Mouse (Mus musculus) limb, embryonic 11.5 days (tissue): ENCODE data around the gene Fbxw21. TPM values are rescaled to one million over a fixed set of nuclear protein-coding genes. Genes with fewer than 3 reads are reported as not detected.
A peak's percentile ranks its signal among the peaks of the same experiment; 100 is the strongest.

ENCODE experiments used
- ATAC-seq: fragments of 200-750 bp; cut with Nextera tagmentation; 2 replicates; pipeline ENCODE4 v1.8.0; 2017; ENCODE audit warnings: low read depth; ENCODE audit not compliant: insufficient number of reproducible peaks, low FRiP score, low TSS enrichment
- DNase-seq: peaks from one replicate; pipeline ENCODE4 v3.0.0-alpha.2; 2015; ENCODE audit warnings: low spot score
- H3K27ac ChIP-seq: fragments of 300-500 bp; sonication (generic); replicated peaks from 2 replicates; pipeline ENCODE4 v1.5.1; 2014; ENCODE audit warnings: low read depth, mild to moderate bottlenecking, low read length
- H3K27me3 ChIP-seq: fragments of 300-500 bp; sonication (generic); 2 replicates; pipeline ENCODE4 v1.6.1; 2014; ENCODE audit warnings: mild to moderate bottlenecking, low read length, mixed read lengths; ENCODE audit not compliant: control insufficient read depth, insufficient read depth
- H3K36me3 ChIP-seq: fragments of 300-500 bp; sonication (generic); 2 replicates; pipeline ENCODE4 v1.6.1; 2014; ENCODE audit warnings: mild to moderate bottlenecking, low read length, moderate library complexity, mixed read lengths; ENCODE audit not compliant: control insufficient read depth, insufficient read depth
- H3K4me1 ChIP-seq: fragments of 300-500 bp; sonication (generic); 2 replicates; pipeline ENCODE4 v1.6.1; 2014; ENCODE audit warnings: low read length, mixed read lengths; ENCODE audit not compliant: control insufficient read depth, insufficient read depth
- H3K4me2 ChIP-seq: fragments of 300-500 bp; sonication (generic); 2 replicates; pipeline ENCODE4 v1.6.1; 2014; ENCODE audit warnings: low read depth, mild to moderate bottlenecking, moderate library complexity; ENCODE audit not compliant: severe bottlenecking
- H3K4me3 ChIP-seq: fragments of 300-500 bp; sonication (generic); 2 replicates; pipeline ENCODE4 v1.5.1; 2014; ENCODE audit warnings: low read depth, low read length
- H3K9ac ChIP-seq: fragments of 300-500 bp; sonication (generic); 2 replicates; pipeline ENCODE4 v1.6.1; 2014; ENCODE audit warnings: mild to moderate bottlenecking, low read length
- H3K9me3 ChIP-seq: fragments of 300-500 bp; sonication (generic); 2 replicates; pipeline ENCODE4 v1.6.1; 2016; ENCODE audit warnings: low read length; ENCODE audit not compliant: control insufficient read depth
- WGBS: fragments of 180-500 bp; shearing (Covaris S2); extraction: QIAGEN DNeasy Blood & Tissue Kit; methylation state at CpG from one replicate; pipeline ENCODE4 v1.1.7; 2014; 5-methylcytosine and 5-hydroxymethylcytosine counted together
- polyA plus RNA-seq: library from polyadenylated mRNA; unstranded; fragments of >200 nt; fragmentation: Nextera tagmentation; extraction: Ambion mirVana; gene quantifications from 2 replicates; pipeline ENCODE4 v1.2.1, GENCODE M21; 2014

Gene Fbxw21
- polyA plus RNA-seq, 1 experiment from 2014 or later: not detected

DNA sequence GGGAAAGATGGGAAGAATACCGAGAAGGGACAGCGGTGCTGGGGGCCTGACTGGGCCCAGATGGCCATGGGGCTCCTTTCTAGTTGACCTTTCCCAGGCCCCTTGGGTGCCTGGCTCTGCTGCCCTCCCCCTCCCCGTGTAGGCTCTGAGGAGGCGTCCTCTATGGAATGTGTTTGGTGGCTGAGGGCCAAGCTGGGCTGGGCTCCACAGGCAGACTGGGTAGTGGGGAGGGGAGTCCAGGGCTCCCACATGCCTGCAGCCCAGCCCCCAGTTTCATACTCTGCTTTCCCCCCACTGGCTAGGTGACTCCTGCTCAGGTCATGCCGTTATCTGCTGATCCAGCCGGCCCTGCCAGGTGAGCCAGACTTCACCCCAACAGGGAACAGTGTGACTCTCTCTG is 62.9 kb downstream of the Fbxw21 start:
- Histone ChIP-seq H3K27ac (no peak overlapping the region), H3K4me3 (0 out of 2 replicates have a peak overlapping the region, but pooled peaks have one; percentile 3), H3K27me3 (no peaks in the 10 kb centered on the region), H3K9ac (no peak overlapping the region), H3K4me1 (peaks cover 34% of the 10 kb centered on the region), H3K9me3 (no peaks in the 10 kb centered on the region), H3K4me2 (no peak overlapping the region), H3K36me3 (peaks cover 9% of the 10 kb centered on the region)
- WGBS: 68% methylated on average over 6 of the region's 6 CpGs
- no peak for ATAC-seq
- no peak for DNase-seq

DNA sequence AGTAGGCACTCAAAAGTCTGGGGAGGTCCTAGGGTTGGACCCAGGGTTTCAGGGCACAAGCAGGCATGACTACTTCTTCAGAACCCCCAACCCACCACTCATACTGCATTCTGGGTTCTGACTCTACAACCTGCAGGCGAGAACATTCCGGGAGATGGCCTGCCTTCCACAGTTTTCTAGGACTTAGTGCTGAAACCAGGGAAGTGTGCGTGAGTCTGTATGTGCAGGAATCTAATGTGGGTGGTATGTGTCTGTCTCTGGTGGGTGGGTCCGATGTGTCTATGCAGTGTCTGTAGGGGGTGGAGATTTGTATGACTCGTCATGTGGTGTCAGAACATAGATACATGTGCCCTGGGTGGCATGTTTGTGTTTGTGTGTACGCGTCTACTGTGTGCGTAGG is 63.5 kb downstream of the Fbxw21 start:
- H3K4me3 ChIP-seq: 0 out of 2 replicates have a peak overlapping the region, but pooled peaks have one; percentile 3
- 93% methylated on average over 8 of the region's 8 CpGs for WGBS
- H3K27ac ChIP-seq: no peak overlapping the region
- no peaks in the 10 kb centered on the region for H3K9me3 ChIP-seq
- H3K4me2 ChIP-seq: peak overlapping the region; percentile 80; the same call in 1 of the 2 replicates
- ATAC-seq (no peak), DNase-seq (no peak)
- H3K36me3 ChIP-seq: peaks cover 7% of the 10 kb centered on the region
- peaks cover 36% of the 10 kb centered on the region for H3K4me1 ChIP-seq
- H3K27me3 ChIP-seq: no peaks in the 10 kb centered on the region
- no peak overlapping the region for H3K9ac ChIP-seq

DNA sequence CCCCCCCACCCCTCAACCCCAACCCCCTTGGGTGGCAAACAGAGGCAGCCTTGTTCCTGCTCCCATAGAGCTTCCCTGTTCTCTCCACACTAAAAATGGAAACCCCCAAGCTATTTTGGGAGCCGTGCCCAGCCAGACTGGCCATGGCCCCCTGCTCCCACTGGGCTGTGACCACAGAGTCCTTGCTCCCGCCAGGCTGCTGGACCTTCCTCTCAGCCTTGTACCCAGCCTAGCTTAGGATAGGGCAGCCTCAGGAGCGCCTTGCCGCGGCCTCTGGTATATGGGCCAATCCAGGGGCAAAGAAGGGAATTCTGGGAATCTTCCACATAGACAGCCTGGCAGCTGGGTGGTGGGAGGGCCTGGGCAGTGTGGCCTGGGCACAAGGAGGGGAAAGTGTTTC is 64.0 kb downstream of the Fbxw21 start:
- Histone ChIP-seq H3K4me1 (peaks cover 36% of the 10 kb centered on the region), H3K9me3 (no peaks in the 10 kb centered on the region), H3K27me3 (no peaks in the 10 kb centered on the region), H3K4me3 (no peak overlapping the region), H3K4me2 (peak overlapping the region; percentile 80; the same call in 1 of the 2 replicates), H3K27ac (no peak overlapping the region), H3K36me3 (peaks cover 3% of the 10 kb centered on the region), H3K9ac (no peak overlapping the region)
- no peak for DNase-seq
- no peak for ATAC-seq
- 76% methylated on average over 5 of the region's 5 CpGs for WGBS

DNA sequence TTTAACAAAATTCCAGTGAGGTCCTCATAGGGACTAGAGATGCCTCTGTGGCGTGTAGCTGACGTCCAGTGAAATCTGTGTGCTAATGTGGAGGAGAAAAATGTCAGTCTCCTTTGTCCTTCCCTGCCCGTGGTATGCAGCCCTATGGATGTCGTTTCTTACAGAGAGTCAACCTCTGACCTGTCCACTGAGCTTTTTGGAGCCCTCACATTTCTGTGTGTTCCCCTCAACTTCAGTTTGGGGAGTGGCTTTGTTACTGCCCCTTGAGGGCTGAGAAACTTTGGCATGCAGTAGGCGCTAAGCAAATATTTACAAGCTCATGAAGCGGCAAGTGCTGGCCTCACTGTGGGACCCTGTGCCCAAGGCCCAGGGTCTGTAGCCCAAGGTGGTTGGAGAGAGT is 64.5 kb downstream of the Fbxw21 start:
- Histone ChIP-seq H3K27ac (peak overlapping the region; percentile 66), H3K4me3 (peak overlapping the region; percentile 75), H3K27me3 (no peaks in the 10 kb centered on the region), H3K9me3 (no peaks in the 10 kb centered on the region), H3K4me2 (peak overlapping the region; percentile 80), H3K36me3 (no peaks in the 10 kb centered on the region), H3K4me1 (peaks cover 36% of the 10 kb centered on the region), H3K9ac (peak overlapping the region; percentile 99; the same call in 1 of the 2 replicates)
- DNase-seq: no peak
- WGBS: 45% methylated on average over 6 of the region's 6 CpGs
- no peak for ATAC-seq

DNA sequence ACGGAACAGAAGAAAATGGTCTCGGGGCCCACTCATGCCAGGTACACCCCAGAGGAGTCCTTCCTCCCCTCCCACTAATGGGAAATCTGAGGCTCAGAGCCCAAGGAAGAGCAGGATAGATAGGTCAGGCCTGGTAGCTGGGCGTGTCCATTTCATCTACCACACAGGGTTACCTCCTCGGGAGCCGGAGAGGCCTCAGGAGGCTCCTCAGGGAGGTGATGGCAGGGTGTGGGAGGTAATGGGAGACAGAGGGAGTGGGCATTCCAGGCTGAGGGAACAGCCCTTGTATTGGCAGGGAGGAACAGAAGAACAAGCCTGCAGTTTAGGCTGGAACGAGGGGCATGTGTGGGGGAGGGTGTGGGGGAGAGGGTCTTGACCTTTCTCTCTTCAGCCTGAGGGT is 65.0 kb downstream of the Fbxw21 start:
- Histone ChIP-seq H3K4me1 (peaks cover 36% of the 10 kb centered on the region), H3K4me3 (peak overlapping the region; percentile 75), H3K4me2 (peak overlapping the region; percentile 80), H3K27ac (0 out of 2 replicates have a peak overlapping the region, but pooled peaks have one; percentile 5), H3K9ac (peak overlapping the region; percentile 99), H3K9me3 (no peaks in the 10 kb centered on the region), H3K27me3 (no peaks in the 10 kb centered on the region), H3K36me3 (no peaks in the 10 kb centered on the region)
- ATAC-seq (no peak), DNase-seq (peak; percentile 28)
- 30% methylated on average over 6 of the region's 6 CpGs for WGBS

DNA sequence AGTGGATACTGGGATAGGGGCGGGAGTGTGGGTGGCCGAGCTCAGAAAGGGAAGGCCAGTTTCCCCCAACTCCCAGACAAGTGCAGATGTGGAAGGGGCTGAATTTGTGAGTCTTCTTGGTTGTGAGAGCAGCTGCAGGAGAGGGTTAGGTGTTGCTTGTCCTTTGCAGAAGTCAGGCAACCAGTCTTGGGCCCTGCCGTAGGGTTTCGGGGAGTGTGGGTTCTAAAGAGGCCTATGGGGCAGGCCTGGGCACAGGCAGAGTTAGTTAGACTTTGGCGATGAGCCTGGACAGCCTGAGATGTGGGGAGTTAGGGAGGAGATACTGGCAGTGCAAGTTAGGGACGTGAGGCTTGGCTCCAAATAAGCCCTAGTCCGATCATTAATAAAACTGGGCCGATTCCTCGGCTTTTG is 65.6 kb downstream of the Fbxw21 start:
- Histone ChIP-seq H3K27me3 (no peaks in the 10 kb centered on the region), H3K4me1 (peaks cover 36% of the 10 kb centered on the region), H3K9ac (peak overlapping the region; percentile 99), H3K4me3 (peak overlapping the region; percentile 75), H3K9me3 (no peaks in the 10 kb centered on the region), H3K27ac (peak overlapping the region; percentile 100), H3K36me3 (no peaks in the 10 kb centered on the region), H3K4me2 (peak overlapping the region; percentile 80)
- no peak for DNase-seq
- no peak for ATAC-seq
- WGBS: 26% methylated on average over 9 of the region's 9 CpGs

DNA sequence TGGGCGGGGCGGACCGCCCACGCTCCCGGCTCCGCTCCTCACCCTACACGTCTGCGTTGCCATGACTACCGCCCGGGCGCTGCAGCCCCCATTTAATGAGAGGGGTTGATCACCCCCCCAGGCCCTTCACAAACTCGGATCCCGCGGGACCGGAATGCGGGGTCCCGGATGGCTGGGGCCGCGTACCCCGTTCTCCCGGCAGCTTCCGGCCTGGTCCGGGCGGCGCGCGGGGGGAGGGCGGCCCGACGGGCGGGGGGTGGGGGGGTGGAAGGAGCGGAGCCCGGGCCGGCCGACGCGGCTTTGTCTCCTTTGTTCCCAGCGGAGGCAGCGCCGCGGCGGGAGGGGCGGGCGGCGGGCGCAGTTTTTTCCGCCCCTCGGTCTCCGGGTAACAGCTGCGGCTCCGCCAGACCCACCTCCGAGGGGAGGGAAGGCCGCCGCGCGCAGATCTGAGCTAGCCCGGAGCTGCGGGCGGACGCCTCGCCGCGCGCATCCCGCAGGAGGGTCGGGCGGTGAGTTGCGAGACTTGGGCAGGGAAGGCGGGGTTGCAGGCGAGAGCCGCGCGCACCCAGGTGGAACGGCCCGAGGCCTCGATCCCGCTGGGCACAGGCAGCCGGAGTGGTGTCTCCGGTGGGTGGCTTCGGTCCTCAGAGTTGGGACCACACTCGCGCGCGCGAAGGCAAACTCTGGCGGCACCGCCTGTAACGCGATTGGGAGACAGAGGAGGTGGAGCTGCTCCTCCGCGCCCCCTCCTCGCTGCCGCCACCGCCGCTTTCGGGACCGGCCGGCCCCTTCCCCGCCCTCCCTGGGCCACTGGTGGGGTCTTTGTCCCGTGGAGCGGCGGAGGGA is 66.5 kb downstream of the Fbxw21 start, which contains the start of gene Plxnb1:
Gene Plxnb1 (plus strand): TSS at position 253 of the 846 bp plus-strand sequence.
- Histone ChIP-seq H3K27ac (peak within 1 kb of the TSS; percentile 100), H3K9me3 (no peaks in the 10 kb centered on the region), H3K36me3 (no peaks in the 10 kb centered on the region), H3K4me1 (peaks cover 36% of the 10 kb centered on the region), H3K9ac (peak within 1 kb of the TSS; percentile 99), H3K4me3 (peak within 1 kb of the TSS; percentile 75), H3K27me3 (no peaks in the 10 kb centered on the region), H3K4me2 (peak within 1 kb of the TSS; percentile 80)
- peak; percentile 55 for ATAC-seq
- peak; percentile 90 for DNase-seq
- WGBS: under 1% methylated on average over 77 of the region's 102 CpGs

DNA sequence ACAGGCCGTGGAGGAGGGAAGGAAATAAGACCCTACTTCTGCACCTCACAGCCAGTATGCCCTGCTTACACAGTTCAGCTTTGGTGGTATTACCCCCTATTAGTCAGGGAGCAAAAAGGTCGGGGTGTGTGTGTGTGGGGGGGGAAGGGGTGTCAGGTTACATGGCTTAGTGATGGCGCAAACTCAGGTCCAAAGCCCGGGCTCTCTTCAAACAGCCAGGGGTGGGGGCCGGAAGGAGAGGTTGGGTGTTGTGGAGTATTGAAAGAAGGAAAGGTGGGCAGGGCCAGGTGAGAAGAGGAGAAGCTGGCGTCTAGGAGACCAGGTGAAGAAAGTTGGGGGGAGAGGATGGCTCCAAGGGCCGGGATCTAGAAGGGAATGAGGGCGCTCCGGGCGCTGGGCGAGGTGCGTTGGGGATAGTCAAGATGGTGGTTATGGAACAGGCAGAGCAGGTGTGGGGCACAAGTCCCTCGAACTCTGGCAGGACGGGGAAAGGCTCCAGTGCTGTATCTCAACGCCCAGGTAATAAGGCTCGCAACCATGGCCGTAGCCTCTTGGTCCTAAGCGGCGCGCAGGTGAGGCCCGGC is 67.2 kb downstream of the Fbxw21 start:
- H3K4me1 ChIP-seq: peaks cover 36% of the 10 kb centered on the region

More for the DNA sequence above, 67.2 kb downstream of the Fbxw21 start:
- H3K4me3 ChIP-seq: peak overlapping the region; percentile 75
- ATAC-seq (peak; percentile 65), DNase-seq (peak; percentile 76)
- H3K27me3 ChIP-seq: no peaks in the 10 kb centered on the region
- H3K36me3 ChIP-seq: no peaks in the 10 kb centered on the region
- peak overlapping the region; percentile 80 for H3K4me2 ChIP-seq
- WGBS: under 1% methylated on average over 19 of the region's 21 CpGs
- H3K27ac ChIP-seq: peak overlapping the region; percentile 100
- H3K9ac ChIP-seq: peak overlapping the region; percentile 99
- no peaks in the 10 kb centered on the region for H3K9me3 ChIP-seq
